Mouse (Mus musculus) MEL (cell line): ENCODE measurements around the gene Sox1. TPM values are rescaled to one million over a fixed set of nuclear protein-coding genes. Genes with fewer than 3 reads are reported as not detected.

Experiments
- DNase-seq: peaks from one replicate; pipeline ENCODE4 v3.0.0; 2011; ENCODE audit warnings: low read depth, low spot score
- H3K27ac ChIP-seq: 2 replicates; pipeline ENCODE4 v1.5.1; 2012; ENCODE audit warnings: low read depth, mild to moderate bottlenecking, control low read depth, low read length, moderate library complexity; ENCODE audit not compliant: control insufficient read depth
- H3K27me3 ChIP-seq, 2 experiments: fragments of 150-350 bp in 1 of 2; sonication (generic) in 1 of 2; 2 replicates each; pipeline ENCODE4 v1.6.1; 2012; ENCODE audit warnings: low read length in 2 of 2, mild to moderate bottlenecking in 2 of 2, improper control_type of control experiment in 1 of 2, moderate library complexity in 1 of 2; ENCODE audit not compliant: insufficient read depth in 2 of 2, control insufficient read depth in 1 of 2
- H3K36me3 ChIP-seq, 2 experiments: 2 replicates each; pipeline ENCODE4 v1.6.1; 2012 to 2014; ENCODE audit warnings: low read length in 2 of 2, improper control_type of control experiment in 1 of 2, inconsistent platforms in 1 of 2, mild to moderate bottlenecking in 1 of 2; ENCODE audit not compliant: insufficient read depth in 2 of 2, control insufficient read depth in 1 of 2
- H3K4me1 ChIP-seq, 2 experiments: fragments of 150-350 bp in 1 of 2; sonication (generic) in 1 of 2; 2 replicates each; pipeline ENCODE4 v1.6.1; 2012; ENCODE audit warnings: low read length in 2 of 2, improper control_type of control experiment in 1 of 2, mild to moderate bottlenecking in 1 of 2; ENCODE audit not compliant: insufficient read depth in 2 of 2, control insufficient read depth in 1 of 2
- H3K4me3 ChIP-seq, 2 experiments: fragments of 150-350 bp in 1 of 2; sonication (generic) in 1 of 2; 2 replicates each; pipeline ENCODE4 v1.5.1; 2012; ENCODE audit warnings: low read depth in 2 of 2, low read length in 2 of 2, mild to moderate bottlenecking in 2 of 2, moderate library complexity in 2 of 2, control low read depth in 1 of 2, improper control_type of control experiment in 1 of 2; ENCODE audit not compliant: control insufficient read depth in 1 of 2, insufficient read depth in 1 of 2
- H3K79me2 ChIP-seq: 2 replicates; pipeline ENCODE4 v1.6.1; 2012; ENCODE audit warnings: mild to moderate bottlenecking, low read length, moderate library complexity; ENCODE audit not compliant: control insufficient read depth, poor library complexity, insufficient read depth
- H3K9ac ChIP-seq: 2 replicates; pipeline ENCODE4 v1.6.1; 2012; ENCODE audit warnings: low read depth, mild to moderate bottlenecking, control low read depth, low read length, moderate library complexity; ENCODE audit not compliant: control insufficient read depth, poor library complexity, severe bottlenecking
- H3K9me3 ChIP-seq: fragments of 150-350 bp; sonication (generic); replicated peaks from 2 replicates; pipeline ENCODE4 v1.6.1; 2012; ENCODE audit warnings: mild to moderate bottlenecking, low read length, improper control_type of control experiment, moderate library complexity; ENCODE audit not compliant: insufficient read depth
- CTCF ChIP-seq, 3 experiments: IDR thresholded peaks in 2 of 3; conservative IDR thresholded peaks in 1 of 3; 2 replicates each; pipeline ENCODE4 v1.5.1; 2011 to 2012; ENCODE audit warnings: low read length in 3 of 3, low read depth in 2 of 3, mild to moderate bottlenecking in 2 of 3, improper control_type of control experiment in 1 of 3, inconsistent platforms in 1 of 3, mixed read lengths in 1 of 3, moderate library complexity in 1 of 3; ENCODE audit not compliant: control insufficient read depth in 1 of 3, insufficient read depth in 1 of 3, poor library complexity in 1 of 3, severe bottlenecking in 1 of 3
- E2F4 ChIP-seq: IDR thresholded peaks from 2 replicates; pipeline ENCODE4 v1.6.1; 2011; ENCODE audit warnings: low read depth, low read length, improper control_type of control experiment, borderline replicate concordance
- ELF1 ChIP-seq: IDR thresholded peaks from 2 replicates; pipeline ENCODE4 v1.6.1; 2014; ENCODE audit warnings: low read depth, mild to moderate bottlenecking, inconsistent platforms, low read length, improper control_type of control experiment, moderate library complexity
- EP300 ChIP-seq, 2 experiments: IDR thresholded peaks; 2 replicates each; pipeline ENCODE4 v1.6.1; 2011; ENCODE audit warnings: improper control_type of control experiment in 2 of 2, low read length in 2 of 2, low read depth in 1 of 2, mild to moderate bottlenecking in 1 of 2
- KAT2A ChIP-seq: conservative IDR thresholded peaks from 2 replicates; pipeline ENCODE4 v1.6.1; 2012; ENCODE audit warnings: low read depth, low read length, improper control_type of control experiment, inconsistent platforms
- MAFK ChIP-seq: IDR thresholded peaks from 2 replicates; pipeline ENCODE4 v1.6.1; 2011; ENCODE audit warnings: low read depth, mild to moderate bottlenecking, low read length, improper control_type of control experiment, borderline replicate concordance
- MAX ChIP-seq: IDR thresholded peaks from 2 replicates; pipeline ENCODE4 v1.6.1; 2011; ENCODE audit warnings: low read length, improper control_type of control experiment
- MYB ChIP-seq: IDR thresholded peaks from 2 replicates; pipeline ENCODE4 v1.6.1; 2011; ENCODE audit warnings: mild to moderate bottlenecking, low read depth, low read length, improper control_type of control experiment
- NELFE ChIP-seq: IDR thresholded peaks from 2 replicates; pipeline ENCODE4 v1.6.1; 2011; ENCODE audit warnings: low read depth, low read length, improper control_type of control experiment
- POLR2A ChIP-seq, 2 experiments: IDR thresholded peaks; 2 replicates each; pipeline ENCODE4 v1.6.1; 2011 to 2012; ENCODE audit warnings: low read length in 2 of 2, mild to moderate bottlenecking in 2 of 2, control low read depth in 1 of 2, improper control_type of control experiment in 1 of 2, low read depth in 1 of 2, moderate library complexity in 1 of 2; ENCODE audit not compliant: control insufficient read depth in 1 of 2, insufficient read depth in 1 of 2, poor library complexity in 1 of 2
- POLR2AphosphoS2 ChIP-seq: IDR thresholded peaks from 2 replicates; pipeline ENCODE4 v1.6.1; 2011; ENCODE audit warnings: low read length, improper control_type of control experiment
- POLR2AphosphoS5 ChIP-seq: IDR thresholded peaks from 2 replicates; pipeline ENCODE4 v1.6.1; 2012; ENCODE audit warnings: low read depth, borderline replicate concordance, mild to moderate bottlenecking, inconsistent platforms, low read length, moderate library complexity, mixed read lengths
- RCOR1 ChIP-seq: IDR thresholded peaks from 2 replicates; pipeline ENCODE4 v1.6.1; 2012; ENCODE audit warnings: low read depth, mild to moderate bottlenecking, inconsistent platforms, low read length, improper control_type of control experiment
- SMC3 ChIP-seq: IDR thresholded peaks from 2 replicates; pipeline ENCODE4 v1.6.1; 2011; ENCODE audit warnings: low read depth, low read length, improper control_type of control experiment
- TBP ChIP-seq: IDR thresholded peaks from 2 replicates; pipeline ENCODE4 v1.8.0; 2011; ENCODE audit warnings: low read depth, low read length, improper control_type of control experiment
- USF1 ChIP-seq: IDR thresholded peaks from 2 replicates; pipeline ENCODE4 v1.6.1; 2014; ENCODE audit warnings: low read depth, mild to moderate bottlenecking, inconsistent platforms, low read length, improper control_type of control experiment, moderate library complexity
- ZC3H11A ChIP-seq: IDR thresholded peaks from 2 replicates; pipeline ENCODE4 v1.6.1; 2012; ENCODE audit warnings: low read depth, mild to moderate bottlenecking, inconsistent platforms, low read length, improper control_type of control experiment
- polyA plus RNA-seq, 2 experiments: library from polyadenylated mRNA; stranded (reverse) in 1 of 2; unstranded in 1 of 2; fragments of >175 nt in 1 of 2; fragments of >200 nt in 1 of 2; gene quantifications; 2 replicates each; pipeline versions ENCODE4 v1.2.1 to v1.2.4; 2012; ENCODE audit warnings: low replicate concordance in 2 of 2, low read depth in 1 of 2; ENCODE audit not compliant: insufficient read length in 2 of 2, insufficient read depth in 1 of 2, missing spikeins in 1 of 2
- total RNA-seq: library from RNA; depleted of rRNA; stranded (reverse); fragments of 300-350 nt; gene quantifications from 2 replicates; pipeline ENCODE4 v1.2.3, GENCODE M21; 2012

Gene Sox1
- total and polyA plus RNA-seq, 3 experiments: not detected

DNA sequence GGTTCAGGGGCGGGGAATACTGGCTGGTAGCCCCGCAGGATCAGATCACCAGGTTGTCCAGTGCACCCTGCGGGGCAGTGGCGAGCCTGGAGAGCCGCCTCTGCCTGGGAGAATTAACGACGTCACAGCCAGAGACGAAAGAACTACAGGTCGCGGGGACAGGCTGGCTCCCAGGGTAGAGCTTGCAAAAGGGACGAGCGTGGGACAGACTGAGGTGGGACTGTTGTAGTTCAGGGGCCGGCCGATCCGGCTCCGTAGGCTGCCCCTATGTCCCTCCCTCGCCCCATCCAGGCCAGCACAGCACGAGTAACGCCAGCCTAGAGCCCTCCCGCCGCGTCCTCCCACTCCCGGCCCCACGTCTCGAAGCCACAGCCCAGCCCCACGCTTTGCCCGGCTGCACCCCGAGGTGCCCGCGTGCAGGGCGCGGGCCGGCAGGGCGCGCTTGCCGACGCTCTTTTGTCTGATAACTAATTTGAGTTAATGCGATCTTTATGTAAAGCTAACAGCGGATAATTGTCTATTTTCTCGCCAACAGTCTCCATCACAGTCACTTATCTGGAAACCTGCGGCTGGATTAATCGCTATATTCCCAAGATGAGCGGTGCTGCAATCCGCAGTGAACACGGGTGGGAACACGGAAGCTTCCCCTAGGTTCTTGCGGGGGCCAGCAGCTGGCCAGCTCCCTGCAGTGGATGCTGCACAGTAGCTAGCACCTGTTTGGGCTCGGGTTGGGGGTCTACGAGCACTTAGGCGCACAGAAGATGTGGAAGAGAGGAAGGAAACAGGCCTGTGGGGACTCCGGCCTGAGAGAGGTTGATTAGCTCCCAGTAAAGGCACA is 36.0 kb downstream of the Sox1 start:
- DNase-seq: no peak
- Histone ChIP-seq H3K9ac (no peak overlapping the region), H3K9me3 (no peaks in the 10 kb centered on the region)

DNA sequence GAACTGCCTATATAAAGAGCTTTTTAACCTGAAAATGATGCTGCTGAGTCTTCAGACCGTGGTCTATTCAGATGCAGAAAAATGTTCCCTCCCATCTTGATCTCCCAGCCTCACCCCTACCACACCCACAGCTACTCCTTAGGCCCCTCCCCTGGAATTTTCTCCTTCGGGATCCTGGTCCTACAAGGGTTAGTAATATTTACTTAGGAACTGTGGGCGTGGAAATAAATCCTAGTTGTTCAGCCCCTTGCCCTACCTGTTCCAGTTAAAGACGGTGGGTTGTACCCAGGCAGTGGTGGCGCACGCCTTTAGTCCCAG is 36.6 kb downstream of the Sox1 start:
- TF ChIP-seq RCOR1 (no peak), EP300 (IDR thresholded peaks at IDR 0.05; ENCODE audit: low read depth in 1 of 2, low read length in 2 of 2) (no peak)
- Histone ChIP-seq H3K79me2 (no peaks in the 10 kb centered on the region), H3K27ac (no peak overlapping the region), H3K4me1 (no peaks in the 10 kb centered on the region), H3K36me3 (no peaks in the 10 kb centered on the region), H3K27me3 (no peaks in the 10 kb centered on the region), H3K9me3 (no peaks in the 10 kb centered on the region), H3K4me3 (no peak overlapping the region), H3K9ac (no peak overlapping the region)
- no peak for DNase-seq

More for the DNA sequence above, 36.0 kb downstream of the Sox1 start:
- no peaks in the 10 kb centered on the region for H3K4me1 ChIP-seq
- H3K27me3 ChIP-seq: no peaks in the 10 kb centered on the region
- no peak overlapping the region for H3K27ac ChIP-seq
- no peaks in the 10 kb centered on the region for H3K36me3 ChIP-seq
- TF ChIP-seq NELFE: no peak
- no peak for TF ChIP-seq E2F4
- no peak for TF ChIP-seq USF1
- TF ChIP-seq MAX: no peak
- no peak for TF ChIP-seq MYB
- TF ChIP-seq CTCF (IDR thresholded peaks at IDR 0.05 in 2 of 3, conservative IDR thresholded peaks at IDR 0.05 in 1 of 3; ENCODE audit: control insufficient read depth in 1 of 3, insufficient read depth in 1 of 3, low read depth in 2 of 3, low read length in 3 of 3, poor library complexity in 1 of 3, severe bottlenecking in 1 of 3): no peak
- no peak for TF ChIP-seq POLR2AphosphoS5
- no peak for TF ChIP-seq ZC3H11A
- no peak for TF ChIP-seq TBP
- no peak for TF ChIP-seq SMC3
- TF ChIP-seq POLR2A (IDR thresholded peaks at IDR 0.05; ENCODE audit: control insufficient read depth in 1 of 2, insufficient read depth in 1 of 2, low read depth in 1 of 2, low read length in 2 of 2, poor library complexity in 1 of 2): no peak
- TF ChIP-seq KAT2A: no peak
- no peak for TF ChIP-seq POLR2AphosphoS2
- no peak for TF ChIP-seq MAFK
- TF ChIP-seq ELF1: no peak
- no peak overlapping the region for H3K4me3 ChIP-seq
- no peaks in the 10 kb centered on the region for H3K79me2 ChIP-seq
